Mouse (Mus musculus) liver, adult 2 months (tissue): ENCODE data around the gene Esp6.
"Not testable (repeated sequence)": the region's sequence is repeated elsewhere in the genome, so short reads cannot be mapped to it uniquely, and the experiment has no call there.

Experiments used
- CTCF ChIP-seq: fragments of 200-500 bp; IDR thresholded peaks from 2 replicates; pipeline ENCODE4 v1.5.1; 2011; ENCODE audit warnings: low read depth, low read length, control low read depth
- POLR2A ChIP-seq: fragments of 200-500 bp; IDR thresholded peaks from 2 replicates; pipeline ENCODE4 v1.6.1; 2011; ENCODE audit warnings: low read length, control low read depth; ENCODE audit not compliant: insufficient read depth; ENCODE audit errors: extremely low read depth

- TF ChIP-seq CTCF, POLR2A: not testable (repeated sequence)
These were observed 14.3 kb upstream of the Esp6 start for GRCm38 (mm10) chr17:40547005-40547404.
